Mouse (Mus musculus) heart, adult 8-10 months (tissue): ENCODE data around the gene Zfp800. TPM values are rescaled to one million over a fixed set of nuclear protein-coding genes. Genes with fewer than 3 reads are reported as not detected.
A peak's percentile ranks its signal among the peaks of the same experiment; 100 is the strongest.

ENCODE experiments used
- DNase-seq: peaks from one replicate; pipeline ENCODE4 v3.0.0; 2022; ENCODE audit warnings: low spot score
- total RNA-seq, 4 experiments: library from RNA; stranded (reverse); gene quantifications; 2 replicates each; pipeline ENCODE4 v1.2.4; 2022

Zfp800 gene
- total RNA-seq, 4 experiments from 2014 or later = 7.7 to 11.9 (median 8.3) TPM

DNA sequence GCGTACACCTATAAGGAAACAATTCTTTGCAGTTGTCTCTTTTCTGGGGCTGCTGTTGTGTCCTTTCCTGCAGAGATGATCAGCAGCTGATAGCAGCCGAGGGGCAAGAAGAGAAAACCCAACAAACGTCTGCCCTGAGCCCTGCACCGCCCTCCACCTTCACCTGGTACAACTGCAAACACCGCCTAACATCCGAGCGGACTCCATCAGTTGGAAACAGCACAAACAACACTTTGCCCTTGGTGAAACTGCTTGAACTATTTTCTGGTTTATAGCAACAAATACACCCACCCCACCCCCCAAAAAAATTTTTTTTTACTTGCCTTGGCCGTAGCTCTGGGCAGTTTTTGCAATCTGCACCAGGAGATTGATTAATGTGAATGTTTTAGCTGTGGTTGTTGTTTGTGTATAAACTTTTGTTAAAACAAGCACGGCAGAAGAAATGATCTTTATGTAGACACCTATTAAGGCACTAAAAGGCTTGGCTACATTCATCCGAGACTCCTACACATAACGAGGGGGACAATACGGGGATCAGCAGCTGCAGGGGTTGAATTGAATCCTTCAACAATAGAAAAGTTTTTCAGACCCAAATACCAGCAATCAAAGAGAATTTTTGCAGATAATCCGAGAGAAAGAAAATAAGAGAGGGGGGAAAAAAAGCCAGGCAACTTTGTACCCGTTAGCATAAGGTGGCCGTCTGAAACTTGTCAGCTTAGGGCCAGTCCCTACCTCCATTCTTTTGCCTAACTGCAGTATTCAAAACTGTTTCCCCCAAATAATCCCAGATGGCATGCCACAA lies 1.6 kb downstream of the Zfp800 start:
- no peak for DNase-seq

DNA sequence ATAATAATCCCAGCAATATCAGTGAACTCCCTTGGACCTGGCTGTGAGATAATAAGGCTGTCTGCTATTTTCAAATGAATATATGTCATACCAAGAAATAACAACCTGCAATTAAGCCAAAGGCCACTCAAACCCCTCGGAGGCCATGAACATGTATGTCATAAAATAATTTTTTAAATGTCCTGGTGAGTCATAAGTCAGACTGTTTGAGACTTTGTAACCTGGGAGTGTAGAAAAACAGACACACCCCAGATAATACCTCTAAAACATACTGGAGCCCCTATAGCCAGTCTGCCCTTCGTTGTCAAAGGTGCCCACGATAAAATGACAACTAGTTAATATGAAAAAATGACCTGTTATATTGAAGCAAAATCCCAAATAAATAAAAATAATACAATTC lies 8.8 kb downstream of the Zfp800 start:
- DNase-seq = no peak

- DNase-seq = no peak
These were observed 12.6 kb downstream of the Zfp800 start for GRCm38 (mm10) chr6:28385169-28385568.

- DNase-seq = no peak
These were observed 15.8 kb downstream of the Zfp800 start for GRCm38 (mm10) chr6:28381983-28382382.

DNA sequence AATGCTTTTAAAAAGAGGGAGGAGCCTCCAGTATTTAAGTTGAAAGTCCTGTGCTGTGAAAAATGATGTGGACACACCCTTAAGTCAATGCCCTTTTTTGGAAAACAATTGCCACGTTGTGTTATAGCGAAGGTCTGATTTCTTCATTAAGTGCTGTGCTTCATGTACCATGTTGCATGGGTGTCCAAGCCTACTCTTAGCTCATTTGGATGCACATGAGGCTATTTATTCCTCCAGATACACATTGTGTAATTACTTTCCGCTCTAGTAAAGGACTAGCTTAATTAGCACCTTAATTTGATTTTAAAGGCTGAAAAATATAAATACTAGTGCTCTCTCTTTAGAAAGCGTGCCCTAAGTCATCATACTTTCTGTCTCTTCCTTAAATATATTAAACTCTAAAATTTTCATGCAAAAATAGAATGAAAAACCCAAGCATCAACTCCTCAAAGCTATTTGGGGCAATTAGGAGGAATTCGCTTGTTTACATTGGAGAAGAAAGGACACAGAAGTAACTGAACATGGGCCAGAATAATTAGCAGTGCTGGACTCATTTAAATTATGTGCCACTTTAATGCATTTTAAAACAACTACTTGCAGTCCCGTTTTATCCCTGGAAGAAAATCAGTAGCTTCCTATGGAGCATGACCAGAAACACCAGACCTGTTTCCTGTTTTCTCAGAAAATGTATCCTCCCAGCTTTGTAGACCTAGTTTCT lies 27.7 kb downstream of the Zfp800 start:
- DNase-seq = no peak

DNA sequence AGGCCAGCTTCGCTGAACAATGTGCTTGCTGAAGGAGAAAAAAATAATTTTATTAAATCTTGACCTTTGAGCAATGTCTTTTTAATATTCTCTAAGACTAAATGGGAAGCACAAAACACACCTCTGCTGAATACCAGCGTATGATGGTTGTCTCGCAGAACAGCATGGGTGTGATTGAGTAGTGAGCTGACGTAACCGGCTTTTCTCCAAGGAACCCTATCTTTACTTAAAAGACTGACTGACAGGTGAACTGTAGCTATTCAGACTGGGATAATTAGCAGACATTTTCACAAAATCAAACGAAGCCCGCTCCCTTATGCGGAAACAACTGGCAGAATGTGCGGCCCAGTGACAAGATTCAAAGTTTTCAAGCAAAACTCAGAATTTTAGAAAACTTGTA lies 30.2 kb downstream of the Zfp800 start:
- no peak for DNase-seq

- DNase-seq = no peak
These were observed 46.7 kb downstream of the Zfp800 start for GRCm38 (mm10) chr6:28351066-28351465.

GRCm38 (mm10) chr6:28345677-28346076 lies 52.1 kb downstream of the Zfp800 start:
- no peak for DNase-seq

- no peak for DNase-seq
These were observed 52.6 kb downstream of the Zfp800 start for GRCm38 (mm10) chr6:28345181-28345580.

- DNase-seq = no peak
These were observed 54.9 kb downstream of the Zfp800 start for GRCm38 (mm10) chr6:28342863-28343262.

GRCm38 (mm10) chr6:28341174-28341573 lies 56.6 kb downstream of the Zfp800 start:
- no peak for DNase-seq

DNA sequence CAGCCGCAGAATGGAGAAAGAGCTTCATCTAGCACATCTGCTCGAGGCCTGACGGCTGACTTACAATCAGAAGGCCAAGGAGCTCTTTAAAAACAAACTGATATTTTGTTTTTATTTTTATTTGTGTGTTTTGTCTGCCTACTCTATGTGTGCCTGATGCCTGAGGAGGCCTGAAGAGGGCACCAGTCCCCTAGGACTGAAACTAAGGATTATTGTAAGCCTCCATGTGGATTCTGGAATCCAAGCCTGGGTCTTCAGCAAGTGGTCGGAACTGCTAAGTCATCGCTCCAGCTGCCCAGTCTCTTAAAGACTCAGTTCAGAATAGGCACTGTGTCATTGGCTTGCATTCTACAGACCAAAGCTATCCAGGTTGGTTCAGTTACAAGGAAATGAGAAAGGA lies 58.4 kb downstream of the Zfp800 start:
- DNase-seq = no peak

GRCm38 (mm10) chr6:28333696-28334095 lies 64.1 kb downstream of the Zfp800 start:
- DNase-seq = no peak

DNA sequence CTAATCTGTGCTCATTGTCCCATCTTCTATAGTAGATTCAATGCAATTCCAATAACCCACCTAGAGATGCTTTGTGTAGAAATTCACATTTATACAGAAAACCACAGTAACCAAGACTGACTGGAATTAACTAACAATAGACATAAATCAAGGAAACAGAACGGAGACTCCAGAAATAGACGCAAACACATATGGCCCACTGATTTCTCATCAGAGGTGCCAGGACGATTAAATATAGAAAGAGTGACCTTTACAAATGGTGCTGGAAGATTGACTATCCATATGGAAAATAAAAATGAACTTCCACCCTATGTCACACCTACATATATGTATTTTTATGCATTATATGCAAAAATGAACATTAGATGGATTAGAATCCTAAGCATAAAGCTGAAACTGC lies 65.3 kb downstream of the Zfp800 start:
- DNase-seq = no peak

DNA sequence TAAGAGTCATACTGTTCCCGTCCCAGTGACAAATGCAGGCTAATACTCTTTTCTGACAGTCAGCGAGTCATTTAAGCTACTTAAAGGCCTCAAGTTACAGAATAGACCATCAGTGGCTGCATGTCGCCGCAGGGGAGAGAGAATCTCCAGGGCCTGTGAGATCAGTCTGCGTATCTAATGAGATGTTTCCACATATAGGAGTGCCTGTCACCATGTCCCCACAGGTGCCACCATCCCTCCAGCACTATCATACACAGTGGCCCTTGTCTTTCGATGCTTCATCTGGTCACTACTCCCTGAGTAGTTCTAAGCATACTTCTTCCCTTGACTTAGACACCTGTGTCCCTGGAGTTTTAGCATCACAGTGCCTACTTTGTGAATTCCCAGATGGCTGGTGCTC lies 68.0 kb downstream of the Zfp800 start:
- DNase-seq = no peak

- no peak for DNase-seq
These were observed 68.7 kb downstream of the Zfp800 start for GRCm38 (mm10) chr6:28329002-28329596.

GRCm38 (mm10) chr6:28326720-28327119 lies 71.1 kb downstream of the Zfp800 start:
- no peak for DNase-seq

DNA sequence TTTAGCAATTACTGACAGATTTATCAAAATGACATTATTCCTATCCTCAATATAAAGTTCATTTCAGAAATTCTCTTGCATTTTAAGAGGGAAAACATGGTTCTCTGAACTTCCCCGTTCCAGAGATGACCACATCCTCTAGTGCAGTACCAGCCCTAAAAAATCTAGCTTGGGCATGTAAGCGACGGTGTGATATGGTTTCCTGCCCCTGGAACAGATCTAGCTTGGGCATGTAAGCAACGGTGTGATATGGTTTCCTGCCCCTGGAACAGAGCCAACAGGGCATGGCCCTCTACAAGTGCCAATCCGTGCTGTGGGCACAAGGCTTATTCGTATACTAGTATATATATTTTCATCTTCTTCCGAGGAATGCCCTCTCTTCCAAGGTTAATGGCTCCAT lies 75.4 kb downstream of the Zfp800 start:
- no peak for DNase-seq

GRCm38 (mm10) chr6:28319648-28320270 lies 78.0 kb downstream of the Zfp800 start:
- DNase-seq = peak; percentile 4

DNA sequence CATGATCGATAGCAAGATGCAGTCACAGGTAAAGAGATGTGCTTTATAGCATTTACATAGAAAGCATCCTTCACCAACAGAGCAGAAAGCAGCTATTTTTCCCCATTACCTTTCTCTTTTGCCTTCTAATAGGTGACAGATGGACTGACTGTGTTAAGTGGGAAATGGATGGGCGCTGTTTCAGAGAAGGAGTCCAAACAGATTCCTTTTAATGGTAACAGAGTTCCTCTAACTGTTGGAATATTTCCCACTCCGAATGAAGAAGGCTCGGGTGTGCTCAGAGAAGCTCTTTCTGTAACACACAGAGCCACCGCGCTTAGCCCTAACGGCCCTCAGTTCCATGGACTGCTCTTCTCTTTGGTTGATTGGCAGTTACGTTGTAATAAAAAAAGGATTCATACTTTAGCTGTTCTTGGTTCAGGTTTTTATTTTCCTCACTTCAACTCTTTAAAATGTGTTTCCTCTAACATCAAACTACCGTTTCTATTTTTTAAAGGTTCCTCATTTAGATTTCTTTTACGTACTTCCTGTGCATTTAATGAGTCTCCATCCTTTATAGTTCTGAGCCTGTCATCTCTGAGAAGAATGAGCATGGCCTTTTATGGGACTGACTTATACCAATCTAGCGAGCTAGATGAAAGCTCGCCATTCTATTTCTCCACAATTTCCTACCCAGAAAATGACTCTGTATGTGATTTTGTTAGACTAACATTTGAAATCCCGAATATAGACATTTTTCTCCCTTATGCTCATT lies 78.8 kb downstream of the Zfp800 start:
- DNase-seq = no peak

DNA sequence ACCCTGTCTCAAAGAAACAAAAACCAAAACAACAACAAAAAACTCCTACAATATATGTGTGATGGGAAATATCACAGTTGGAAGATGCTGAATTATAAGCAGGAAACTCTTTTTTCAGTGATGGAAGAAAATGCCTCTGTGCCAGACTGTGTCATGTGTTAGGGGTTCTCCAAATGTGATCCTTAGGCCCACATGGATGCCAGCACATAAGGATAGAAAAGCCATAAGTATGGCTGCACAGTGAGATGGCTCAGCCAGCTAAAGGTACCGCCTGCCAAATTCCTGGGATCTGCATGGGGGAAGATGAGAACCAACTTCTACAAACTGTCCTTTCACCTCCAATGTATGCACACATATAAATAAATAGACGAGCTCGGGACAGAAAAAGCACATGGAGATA lies 82.6 kb downstream of the Zfp800 start:
- DNase-seq = no peak

DNA sequence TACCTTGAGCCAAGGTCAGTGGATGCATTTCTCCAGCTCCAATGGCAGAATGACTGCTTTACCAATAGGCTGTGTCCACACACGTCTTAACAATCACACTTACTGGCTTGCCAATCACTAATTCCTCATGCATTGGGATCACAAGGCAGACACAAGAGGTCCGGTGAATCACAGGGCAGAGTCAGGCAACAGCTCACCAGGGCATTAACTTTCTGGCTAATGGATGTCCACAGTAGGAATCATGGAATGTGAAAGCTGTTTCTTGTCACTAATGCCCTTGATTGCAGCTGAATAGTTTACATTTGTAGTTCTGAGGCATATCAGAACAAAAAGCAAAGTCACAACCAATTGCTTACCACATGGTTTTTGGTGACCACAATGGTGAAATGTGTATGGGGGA lies 85.7 kb downstream of the Zfp800 start:
- DNase-seq = no peak
